ENCODE assay signal across 9 mouse cellular contexts in genomic region chr2:102589977-102590376, GRCm38 (mm10). TPM values are rescaled to one million over a fixed set of nuclear protein-coding genes. Genes with fewer than 3 reads are reported as not detected.
DNase-seq lines count a peak whose midpoint lies in the region; TF ChIP-seq lines count a peak whose summit lies in the region.
"Had no signal": no experiment of that assay in that cellular context is flagged by ENCODE, and none has a peak within 500 bp of the region (broad histone marks: within the 10 kb centered on the region; RNA-seq: fewer than 3 reads in every experiment).

No protein-coding gene starts in this region.

- H3K4me1 ChIP-seq in bone marrow, adult 2 months (ENCODE audit: control insufficient read depth, insufficient read depth, low read length), result no peaks in the 10 kb centered on the region
- no peaks in the 10 kb centered on the region for H3K4me1 ChIP-seq in forebrain, embryonic 10.5 days
- H3K4me1 ChIP-seq: liver, embryonic 13.5 days had no signal

- peak; percentile 36 to 46 for DNase-seq in left cerebral cortex, adult 2 months (ENCODE audit: extremely low spot score in 1 of 2, low spot score in 2 of 2)
- no peak for DNase-seq in left cerebral cortex, adult 8-10 months (ENCODE audit: low spot score in 2 of 2)
- DNase-seq in forebrain, embryonic 10.5 days (ENCODE audit: extremely low spot score, low spot score), result peak; percentile 39
- peak; percentile 33 for DNase-seq in induced T-regulatory cell, adult 2 months (ENCODE audit: low read depth)
- DNase-seq in mesoderm, embryonic 11.5 days (ENCODE audit: low read depth, low spot score), result peak; percentile 61
- peak; percentile 26 for DNase-seq in thymus, postnatal 0 days (ENCODE audit: low spot score)
- no peak for DNase-seq in gastrocnemius, postnatal 36 days
- DNase-seq: liver, embryonic 13.5 days had no signal

- peak; percentile 91 for TF ChIP-seq CTCF in left cerebral cortex, adult 2 months (IDR thresholded peaks at IDR 0.05)
- peak; percentile 26; the same call in 1 of the 2 replicates for TF ChIP-seq CTCF in bone marrow, adult 2 months (IDR thresholded peaks at IDR 0.05; ENCODE audit: control insufficient read depth, insufficient read depth, low read length)

- H3K36me3 ChIP-seq in forebrain, embryonic 10.5 days (replicated peaks), result no peaks in the 10 kb centered on the region
- H3K36me3 ChIP-seq: liver, embryonic 13.5 days had no signal

- H3K9me3 ChIP-seq in forebrain, embryonic 10.5 days, result no peaks in the 10 kb centered on the region
- H3K9me3 ChIP-seq: liver, embryonic 13.5 days had no signal

- intact Hi-C loops in left cerebral cortex, adult 2 months (cut with DNase I), result loop anchor here (2.0 to 10.0 kb wide), 5 partner anchors 71 to 485 kb away; partner anchors contain the start of genes Apip and Pdhx
- intact Hi-C loops in gastrocnemius, postnatal 36 days (cut with DNase I), result loop anchor here (10.0 kb wide), 1 partner anchor 425 kb away; no protein-coding TSS in a partner anchor

- 40% methylated on average over 2 of the region's 2 CpGs for WGBS in bone marrow, adult 2 months
- WGBS in forebrain, embryonic 10.5 days, result 43% methylated on average over 2 of the region's 2 CpGs

- no peak overlapping the region for H3K4me3 ChIP-seq in left cerebral cortex, adult 2 months
- H3K4me3 ChIP-seq in bone marrow, adult 2 months (replicated peaks; ENCODE audit: control insufficient read depth, low read depth, low read length), result no peak overlapping the region
- H3K4me3 ChIP-seq in forebrain, embryonic 10.5 days, result no peak overlapping the region
- H3K4me3 ChIP-seq: liver, embryonic 13.5 days had no signal

- TF ChIP-seq POLR2A in bone marrow, adult 2 months (IDR thresholded peaks at IDR 0.05; ENCODE audit: borderline replicate concordance, control insufficient read depth, low read depth, low read length), result no peak

- no peak overlapping the region; the same call in 1 of the 2 replicates for H3K27ac ChIP-seq in left cerebral cortex, adult 2 months
- no peak overlapping the region for H3K27ac ChIP-seq in bone marrow, adult 2 months (ENCODE audit: control insufficient read depth, insufficient read depth, low read depth, low read length, poor library complexity)
- no peak overlapping the region for H3K27ac ChIP-seq in forebrain, embryonic 10.5 days
- H3K27ac ChIP-seq: liver, embryonic 13.5 days had no signal

- no peaks in the 10 kb centered on the region for H3K27me3 ChIP-seq in forebrain, embryonic 10.5 days (ENCODE audit: poor library complexity, severe bottlenecking)
- H3K27me3 ChIP-seq: liver, embryonic 13.5 days had no signal

RNA-seq across cellular contexts. Expression of gene Pamr1, which starts 40.2 kb away (rescaled TPM):
- total RNA-seq in left cerebral cortex, adult 2 months (2021), result 10 to 100 TPM; 40.5 to 51.1 TPM
- total RNA-seq in left cerebral cortex, adult 8-10 months (2022), result 10 to 100 TPM; 37.2 to 51.2 (median 39.9) TPM
- 0.66 and 0.80 TPM in 2 replicates for polyA plus RNA-seq in bone marrow, adult 2 months (2011; ENCODE audit: insufficient read depth, insufficient read length, low replicate concordance, missing spikeins)
- polyA plus RNA-seq in forebrain, embryonic 10.5 days (2016; fragmentation: Nextera tagmentation; extraction: Ambion mirVana), result 0.20 and 0.38 TPM in 2 replicates
- polyA plus RNA-seq in thymus, postnatal 0 days (2015; fragmentation: Nextera tagmentation; extraction: Ambion mirVana), result 4.4 and 5.5 TPM in 2 replicates
- total RNA-seq in gastrocnemius, postnatal 36 days (2021), result 1 to 10 TPM; 3.8 TPM

Comparison
In these comparisons a context has a peak if more than half of its experiments do, and no peak if none do; other contexts are left out.
1. DNase-seq: peak in left cerebral cortex, adult 2 months (2 of 2), forebrain, embryonic 10.5 days (single experiment), induced T-regulatory cell, adult 2 months (single experiment), mesoderm, embryonic 11.5 days (single experiment) and thymus, postnatal 0 days (single experiment); none in left cerebral cortex, adult 8-10 months (0 of 2) and gastrocnemius, postnatal 36 days (0 of 2).
2. RNA of gene Pamr1, which starts 40.2 kb away (total RNA-seq): 40.5 to 51.1 TPM in left cerebral cortex, adult 2 months and 37.2 to 51.2 TPM in left cerebral cortex, adult 8-10 months; 3.8 TPM in gastrocnemius, postnatal 36 days; every median in the first group is over 4 times any median in the second.